Mouse (Mus musculus): ENCODE measurements around the gene 4930572O03Rik. TPM values are rescaled to one million over a fixed set of nuclear protein-coding genes. Genes with fewer than 3 reads are reported as not detected.
"Not testable (repeated sequence)": the region's sequence is repeated elsewhere in the genome, so short reads cannot be mapped to it uniquely, and the experiment has no call there.

4930572O03Rik gene
- polyA plus RNA-seq, 1 experiment from 2014 or later = not detected

DNA sequence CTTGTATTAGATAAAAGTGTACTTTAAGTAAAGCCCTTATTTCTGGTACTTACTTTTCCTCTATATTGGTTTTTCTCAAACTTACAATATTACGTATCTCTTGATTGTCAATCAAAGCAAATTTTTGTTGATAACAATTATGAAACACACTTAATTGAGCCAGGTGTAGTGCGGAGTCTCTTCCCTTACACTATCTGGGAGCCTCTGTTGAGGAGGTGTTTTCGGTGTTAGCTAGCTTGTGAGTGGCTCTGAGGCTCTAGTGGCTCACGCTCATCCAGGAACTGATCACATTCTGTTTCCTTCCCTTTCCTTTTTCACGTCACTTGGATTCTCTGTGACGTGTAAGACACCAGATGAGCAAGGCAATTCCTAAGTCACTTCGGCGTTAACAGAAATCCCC lies 53.3 kb downstream of the 4930572O03Rik start:
- ATAC-seq (replicated peaks; ENCODE audit: insufficient number of reproducible peaks, low FRiP score, low TSS enrichment, low read depth); H3K4me3 ChIP-seq (ENCODE audit: low read depth, low read length); H3K27ac ChIP-seq (replicated peaks; ENCODE audit: low read depth, low read length); H3K4me2 ChIP-seq (ENCODE audit: low read depth, low read length); H3K4me1 ChIP-seq (ENCODE audit: control insufficient read depth, insufficient read depth, low read length); H3K27me3 ChIP-seq (ENCODE audit: control insufficient read depth, insufficient read depth, low read length); H3K9ac ChIP-seq (replicated peaks; ENCODE audit: low read length); DNase-seq (ENCODE audit: low spot score); H3K36me3 ChIP-seq (replicated peaks; ENCODE audit: control insufficient read depth, insufficient read depth, low read depth, low read length): not testable (repeated sequence)
- 75% methylated on average over 8 of the region's 8 CpGs for WGBS
- H3K9me3 ChIP-seq (replicated peaks; ENCODE audit: control insufficient read depth, low read length) = peaks cover 11% of the 10 kb centered on the region

DNA sequence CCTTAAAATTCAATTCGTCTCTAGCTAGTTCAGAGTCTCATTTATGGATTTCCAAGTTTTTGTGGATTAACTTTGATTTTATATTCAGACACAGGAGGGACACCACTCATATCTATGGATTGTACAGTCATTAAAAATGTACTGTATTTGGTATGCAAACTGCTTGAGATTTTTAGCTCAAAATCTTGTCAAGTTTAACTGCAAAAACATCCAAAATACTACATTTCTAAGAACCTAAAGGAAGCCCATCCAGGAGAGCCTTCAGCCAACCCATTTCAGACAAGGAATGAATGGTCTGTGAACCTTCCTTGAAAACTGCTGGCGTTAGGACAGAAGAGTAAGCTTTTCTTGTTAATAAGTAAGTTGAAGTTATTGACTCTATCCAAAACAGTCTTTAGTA lies 53.9 kb downstream of the 4930572O03Rik start:
- not testable (repeated sequence) for H3K36me3 ChIP-seq (replicated peaks; ENCODE audit: control insufficient read depth, insufficient read depth, low read depth, low read length); H3K27ac ChIP-seq (replicated peaks; ENCODE audit: low read depth, low read length); H3K27me3 ChIP-seq (ENCODE audit: control insufficient read depth, insufficient read depth, low read length); H3K4me2 ChIP-seq (ENCODE audit: low read depth, low read length); H3K4me3 ChIP-seq (ENCODE audit: low read depth, low read length); ATAC-seq (replicated peaks; ENCODE audit: insufficient number of reproducible peaks, low FRiP score, low TSS enrichment, low read depth); H3K4me1 ChIP-seq (ENCODE audit: control insufficient read depth, insufficient read depth, low read length); H3K9ac ChIP-seq (replicated peaks; ENCODE audit: low read length)
- H3K9me3 ChIP-seq (replicated peaks; ENCODE audit: control insufficient read depth, low read length) = peaks cover 11% of the 10 kb centered on the region
- peak; percentile 0 for DNase-seq (ENCODE audit: low spot score)
- WGBS = 49% methylated on average over 2 of the region's 2 CpGs

DNA sequence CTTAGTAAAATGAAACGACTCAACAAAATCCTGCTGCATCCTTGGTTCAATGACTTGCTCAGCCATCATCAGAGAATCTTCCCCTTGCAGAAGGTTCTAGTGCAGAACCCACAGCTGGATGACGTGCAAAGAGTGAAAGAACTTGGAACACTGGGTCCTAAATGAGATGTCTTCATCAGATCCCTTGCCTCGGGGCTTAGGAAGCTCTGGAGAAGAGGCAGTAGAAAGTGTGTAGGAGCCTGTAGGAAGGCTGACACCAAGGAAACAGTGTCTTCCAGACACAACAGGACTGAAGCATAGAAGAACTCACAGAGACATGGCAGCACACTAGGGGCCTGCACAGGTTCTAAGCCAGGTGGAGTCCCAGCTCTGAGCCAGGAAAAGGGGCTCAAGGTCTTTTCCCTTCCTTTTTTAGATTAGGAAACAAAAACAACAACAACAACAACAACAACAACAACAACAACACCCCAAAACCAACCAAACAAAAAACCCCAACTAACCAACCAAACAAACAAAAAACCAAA lies 54.4 kb downstream of the 4930572O03Rik start:
- H3K9me3 ChIP-seq (replicated peaks; ENCODE audit: control insufficient read depth, low read length) = peaks cover 11% of the 10 kb centered on the region
- not testable (repeated sequence) for ATAC-seq (replicated peaks; ENCODE audit: insufficient number of reproducible peaks, low FRiP score, low TSS enrichment, low read depth)

More for the DNA sequence above, 54.4 kb downstream of the 4930572O03Rik start:
- DNase-seq (ENCODE audit: low spot score); H3K4me3 ChIP-seq (ENCODE audit: low read depth, low read length); H3K4me1 ChIP-seq (ENCODE audit: control insufficient read depth, insufficient read depth, low read length); H3K36me3 ChIP-seq (replicated peaks; ENCODE audit: control insufficient read depth, insufficient read depth, low read depth, low read length); H3K27me3 ChIP-seq (ENCODE audit: control insufficient read depth, insufficient read depth, low read length); H3K27ac ChIP-seq (replicated peaks; ENCODE audit: low read depth, low read length); H3K9ac ChIP-seq (replicated peaks; ENCODE audit: low read length); H3K4me2 ChIP-seq (ENCODE audit: low read depth, low read length): not testable (repeated sequence)
- 64% methylated on average over 3 of the region's 3 CpGs for WGBS

Other genes with a start within 250 kb of the 4930572O03Rik start
- not detected in 2 replicates for gene Gm21149, start 180.5 kb downstream of the 4930572O03Rik start, polyA plus RNA-seq (2014; fragmentation: Nextera tagmentation; extraction: Ambion mirVana)
- gene Gm21190, start 127.8 kb downstream of the 4930572O03Rik start, polyA plus RNA-seq (2014; fragmentation: Nextera tagmentation; extraction: Ambion mirVana) = not detected in 2 replicates
- not detected in 2 replicates for gene Gm21083, start 79.7 kb downstream of the 4930572O03Rik start, polyA plus RNA-seq (2014; fragmentation: Nextera tagmentation; extraction: Ambion mirVana)
- not detected in 2 replicates for gene Speer4d, start 38.0 kb downstream of the 4930572O03Rik start, polyA plus RNA-seq (2014; fragmentation: Nextera tagmentation; extraction: Ambion mirVana)
- not detected in 2 replicates for gene Speer4c, start 57.2 kb upstream of the 4930572O03Rik start, polyA plus RNA-seq (2014; fragmentation: Nextera tagmentation; extraction: Ambion mirVana)

All from embryonic facial prominence, embryonic 11.5 days (tissue).